Mouse (Mus musculus) hindbrain, embryonic 16.5 days (tissue): ENCODE results near the gene Serpina3i. TPM values are rescaled to one million over a fixed set of nuclear protein-coding genes. Genes with fewer than 3 reads are reported as not detected.

Experiments
- ATAC-seq: fragments of 200-750 bp; cut with Nextera tagmentation; 2 replicates; pipeline ENCODE4 v1.8.0; 2017; ENCODE audit warnings: moderate TSS enrichment, moderate library complexity
- H3K27ac ChIP-seq: fragments of 300-500 bp; sonication (generic); 2 replicates; pipeline ENCODE4 v1.5.1; 2014; ENCODE audit warnings: low read depth, mild to moderate bottlenecking, control low read depth, low read length, moderate library complexity
- H3K27me3 ChIP-seq: fragments of 300-500 bp; sonication (generic); replicated peaks from 2 replicates; pipeline ENCODE4 v1.6.1; 2014; ENCODE audit warnings: low read length; ENCODE audit not compliant: control insufficient read depth, insufficient read depth
- H3K36me3 ChIP-seq: fragments of 300-500 bp; sonication (generic); 2 replicates; pipeline ENCODE4 v1.6.1; 2014; ENCODE audit warnings: mild to moderate bottlenecking, low read length, moderate library complexity, mixed read lengths; ENCODE audit not compliant: control insufficient read depth, insufficient read depth
- H3K4me1 ChIP-seq: fragments of 300-500 bp; sonication (generic); 2 replicates; pipeline ENCODE4 v1.6.1; 2014; ENCODE audit warnings: low read depth, low read length; ENCODE audit not compliant: control insufficient read depth, insufficient read depth
- H3K4me2 ChIP-seq: fragments of 300-500 bp; sonication (generic); 2 replicates; pipeline ENCODE4 v1.6.1; 2014; ENCODE audit warnings: mild to moderate bottlenecking, low read length, control low read depth, moderate library complexity
- H3K4me3 ChIP-seq: fragments of 300-500 bp; sonication (generic); 2 replicates; pipeline ENCODE4 v1.5.1; 2014; ENCODE audit warnings: mild to moderate bottlenecking, low read length, control low read depth, moderate library complexity
- H3K9ac ChIP-seq: fragments of 300-500 bp; sonication (generic); 2 replicates; pipeline ENCODE4 v1.6.1; 2014; ENCODE audit warnings: low read depth, mild to moderate bottlenecking, control low read depth, low read length, moderate library complexity
- H3K9me3 ChIP-seq: fragments of 300-500 bp; sonication (generic); 2 replicates; pipeline ENCODE4 v1.6.1; 2014; ENCODE audit warnings: mild to moderate bottlenecking, low read length, moderate library complexity; ENCODE audit not compliant: control insufficient read depth
- WGBS: fragments of 180-500 bp; shearing (Covaris S2); extraction: QIAGEN DNeasy Blood & Tissue Kit; methylation state at CpG from one replicate; pipeline ENCODE4 v1.1.7; 2014; 5-methylcytosine and 5-hydroxymethylcytosine counted together
- polyA plus RNA-seq: library from polyadenylated mRNA; unstranded; fragments of >200 nt; fragmentation: Nextera tagmentation; extraction: Ambion mirVana; gene quantifications from 2 replicates; pipeline ENCODE4 v1.2.1, GENCODE M21; 2015

Serpina3i gene
- polyA plus RNA-seq, 1 experiment from 2014 or later = not detected

GRCm38 (mm10) chr12:104279056-104279435, 16.1 kb downstream of the Serpina3i start:
- Histone ChIP-seq H3K4me3 (no peak overlapping the region), H3K36me3 (no peaks in the 10 kb centered on the region), H3K4me2 (no peak overlapping the region), H3K9me3 (no peaks in the 10 kb centered on the region), H3K9ac (no peak overlapping the region), H3K27me3 (no peaks in the 10 kb centered on the region), H3K4me1 (no peaks in the 10 kb centered on the region), H3K27ac (no peak overlapping the region)
- no peak for ATAC-seq
- 17% methylated on average over 3 of the region's 3 CpGs for WGBS

- Histone ChIP-seq H3K4me2 (no peak overlapping the region), H3K4me3 (no peak overlapping the region), H3K9ac (no peak overlapping the region), H3K27ac (no peak overlapping the region), H3K36me3 (no peaks in the 10 kb centered on the region), H3K9me3 (no peaks in the 10 kb centered on the region), H3K4me1 (no peaks in the 10 kb centered on the region), H3K27me3 (no peaks in the 10 kb centered on the region)
- 94% methylated on average over 11 of the region's 11 CpGs for WGBS
- no peak for ATAC-seq
Measured at GRCm38 (mm10) chr12:104283380-104283779, 20.5 kb downstream of the Serpina3i start.

GRCm38 (mm10) chr12:104288336-104288735, 25.4 kb downstream of the Serpina3i start:
- no peak overlapping the region for H3K27ac ChIP-seq
- no peaks in the 10 kb centered on the region for H3K36me3 ChIP-seq
- no peaks in the 10 kb centered on the region for H3K4me1 ChIP-seq
- H3K9ac ChIP-seq = no peak overlapping the region
- no peak overlapping the region for H3K4me2 ChIP-seq
- H3K9me3 ChIP-seq = no peaks in the 10 kb centered on the region
- no peak for ATAC-seq
- no peaks in the 10 kb centered on the region for H3K27me3 ChIP-seq
- no peak overlapping the region for H3K4me3 ChIP-seq

- H3K4me2 ChIP-seq = no peak overlapping the region
- H3K27me3 ChIP-seq = no peaks in the 10 kb centered on the region
- no peak for ATAC-seq
- no peaks in the 10 kb centered on the region for H3K4me1 ChIP-seq
- no peak overlapping the region for H3K9ac ChIP-seq
- no peak overlapping the region for H3K27ac ChIP-seq
- H3K36me3 ChIP-seq = no peaks in the 10 kb centered on the region
- 53% methylated on average over 4 of the region's 4 CpGs for WGBS
- no peaks in the 10 kb centered on the region for H3K9me3 ChIP-seq
- H3K4me3 ChIP-seq = no peak overlapping the region
Measured at GRCm38 (mm10) chr12:104289872-104290271, 26.9 kb downstream of the Serpina3i start.

GRCm38 (mm10) chr12:104293963-104294362, 31.0 kb downstream of the Serpina3i start:
- no peak overlapping the region for H3K27ac ChIP-seq
- no peak for ATAC-seq
- no peaks in the 10 kb centered on the region for H3K36me3 ChIP-seq
- no peak overlapping the region for H3K4me3 ChIP-seq
- no peak overlapping the region for H3K9ac ChIP-seq
- no peaks in the 10 kb centered on the region for H3K27me3 ChIP-seq
- no peaks in the 10 kb centered on the region for H3K4me1 ChIP-seq
- no peaks in the 10 kb centered on the region for H3K9me3 ChIP-seq
- no peak overlapping the region for H3K4me2 ChIP-seq
- 88% methylated on average over 2 of the region's 2 CpGs for WGBS

GRCm38 (mm10) chr12:104298049-104298448, 35.1 kb downstream of the Serpina3i start:
- no peaks in the 10 kb centered on the region for H3K27me3 ChIP-seq
- ATAC-seq = no peak
- no peaks in the 10 kb centered on the region for H3K4me1 ChIP-seq
- H3K4me3 ChIP-seq = no peak overlapping the region
- H3K9me3 ChIP-seq = no peaks in the 10 kb centered on the region
- 87% methylated on average over 2 of the region's 2 CpGs for WGBS
- no peak overlapping the region for H3K9ac ChIP-seq
- no peak overlapping the region for H3K27ac ChIP-seq
- H3K36me3 ChIP-seq = no peaks in the 10 kb centered on the region
- H3K4me2 ChIP-seq = no peak overlapping the region

DNA sequence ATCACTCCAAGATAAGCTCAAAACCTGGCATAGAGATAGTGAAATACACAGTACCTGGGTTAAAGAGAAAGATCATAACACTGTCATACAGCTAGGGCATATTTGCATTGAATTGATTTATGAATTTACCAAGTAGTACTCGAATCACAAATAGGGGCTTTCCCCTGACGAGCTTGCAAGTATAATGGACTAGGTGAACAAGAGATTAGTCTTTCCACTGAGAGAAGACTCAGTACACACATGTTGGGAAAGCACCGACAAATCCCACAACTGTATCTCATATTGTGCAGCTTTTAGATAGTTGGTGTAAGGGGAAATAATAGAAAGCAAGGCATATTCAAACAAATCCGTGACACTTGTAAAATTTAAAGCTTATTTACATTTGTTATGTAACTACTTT, 43.1 kb downstream of the Serpina3i start:
- no peaks in the 10 kb centered on the region for H3K9me3 ChIP-seq
- H3K27ac ChIP-seq = no peak overlapping the region
- no peak for ATAC-seq
- H3K36me3 ChIP-seq = no peaks in the 10 kb centered on the region
- H3K27me3 ChIP-seq = no peaks in the 10 kb centered on the region
- no peak overlapping the region for H3K4me3 ChIP-seq
- WGBS = 81% methylated on average over 4 of the region's 4 CpGs
- no peak overlapping the region for H3K4me2 ChIP-seq
- no peak overlapping the region for H3K9ac ChIP-seq
- no peaks in the 10 kb centered on the region for H3K4me1 ChIP-seq

DNA sequence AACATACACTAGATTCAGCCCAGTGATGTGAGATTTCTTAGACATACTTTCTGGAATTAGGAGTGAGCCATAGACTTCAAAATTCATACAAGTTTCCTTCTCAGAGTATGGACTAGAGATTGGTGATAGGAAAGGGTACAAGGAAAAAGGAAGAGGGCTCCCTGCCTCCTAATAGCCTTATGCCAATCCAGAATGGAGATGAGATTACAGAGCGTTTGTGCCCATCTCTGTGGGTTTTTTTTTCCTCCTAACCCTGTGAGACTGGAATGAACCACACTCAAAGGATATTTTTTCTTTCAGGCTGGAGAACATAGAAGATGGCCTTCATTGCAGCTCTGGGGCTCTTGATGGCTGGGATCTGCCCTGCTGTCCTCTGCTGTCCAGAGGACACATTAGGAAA, 51.3 kb downstream of the Serpina3i start, which contains the start of gene Serpina3j:
Gene Serpina3j (plus strand): TSS at position 301 of the 400 bp plus-strand sequence.
- no peak within 1 kb of the TSS for H3K4me2 ChIP-seq
- no peaks in the 10 kb centered on the region for H3K36me3 ChIP-seq
- H3K27me3 ChIP-seq = no peaks in the 10 kb centered on the region
- no peak for ATAC-seq
- no peak within 1 kb of the TSS for H3K27ac ChIP-seq
- no peaks in the 10 kb centered on the region for H3K4me1 ChIP-seq
- no peak within 1 kb of the TSS for H3K9ac ChIP-seq
- peaks cover 4% of the 10 kb centered on the region; the same call in 1 of the 2 replicates for H3K9me3 ChIP-seq
- H3K4me3 ChIP-seq = no peak within 1 kb of the TSS
- 86% methylated on average over 1 of the region's 1 CpGs for WGBS
